Mouse (Mus musculus) intestine, postnatal 0 days (tissue): ENCODE results near the gene Gm9936. TPM values are rescaled to one million over a fixed set of nuclear protein-coding genes. Genes with fewer than 3 reads are reported as not detected.

ENCODE experiments used
- ATAC-seq: fragments of 200-750 bp; cut with Nextera tagmentation; 2 replicates; pipeline ENCODE4 v1.8.0; 2017; ENCODE audit warnings: mild to moderate bottlenecking, moderate TSS enrichment, moderate library complexity
- H3K27ac ChIP-seq: fragments of 300-500 bp; sonication (generic); 2 replicates; pipeline ENCODE4 v1.5.1; 2014; ENCODE audit warnings: mild to moderate bottlenecking, low read depth, low read length, moderate library complexity
- H3K27me3 ChIP-seq: fragments of 300-500 bp; sonication (generic); replicated peaks from 2 replicates; pipeline ENCODE4 v1.6.1; 2014; ENCODE audit warnings: low read length, mixed read lengths; ENCODE audit not compliant: control insufficient read depth, insufficient read depth
- H3K36me3 ChIP-seq: fragments of 300-500 bp; sonication (generic); 2 replicates; pipeline ENCODE4 v1.6.1; 2014; ENCODE audit warnings: mild to moderate bottlenecking, moderate library complexity; ENCODE audit not compliant: control insufficient read depth, insufficient read depth
- H3K4me1 ChIP-seq: fragments of 300-500 bp; sonication (generic); replicated peaks from 2 replicates; pipeline ENCODE4 v1.6.1; 2014; ENCODE audit warnings: antibody characterized with exemption, low read length, mixed read lengths; ENCODE audit not compliant: control insufficient read depth, insufficient read depth
- H3K4me2 ChIP-seq: fragments of 300-500 bp; sonication (generic); replicated peaks from 2 replicates; pipeline ENCODE4 v1.6.1; 2014; ENCODE audit warnings: low read depth, mild to moderate bottlenecking, moderate library complexity
- H3K4me3 ChIP-seq: fragments of 300-500 bp; sonication (generic); 2 replicates; pipeline ENCODE4 v1.5.1; 2014; ENCODE audit warnings: low read depth, low read length
- H3K9ac ChIP-seq: fragments of 300-500 bp; sonication (generic); 2 replicates; pipeline ENCODE4 v1.6.1; 2014; ENCODE audit warnings: mild to moderate bottlenecking, low read depth, low read length
- H3K9me3 ChIP-seq: fragments of 300-500 bp; sonication (generic); 2 replicates; pipeline ENCODE4 v1.6.1; 2016; ENCODE audit warnings: mixed run types; ENCODE audit not compliant: control insufficient read depth
- CTCF ChIP-seq: sonication (generic); IDR thresholded peaks from 2 replicates; pipeline ENCODE4 v1.5.1; 2016; ENCODE audit warnings: low read depth, mild to moderate bottlenecking, control low read depth, antibody characterized with exemption, moderate library complexity
- WGBS: fragments of 180-500 bp; shearing (Covaris S2); extraction: QIAGEN DNeasy Blood & Tissue Kit; methylation state at CpG from one replicate; pipeline ENCODE4 v1.1.7; 2014; 5-methylcytosine and 5-hydroxymethylcytosine counted together
- polyA plus RNA-seq: library from polyadenylated mRNA; unstranded; fragments of >200 nt; fragmentation: Nextera tagmentation; extraction: Ambion mirVana; gene quantifications from 2 replicates; pipeline ENCODE4 v1.2.1, GENCODE M21; 2015

The Gm9936 gene
- polyA plus RNA-seq, 1 experiment from 2014 or later, result 0.08 TPM

DNA sequence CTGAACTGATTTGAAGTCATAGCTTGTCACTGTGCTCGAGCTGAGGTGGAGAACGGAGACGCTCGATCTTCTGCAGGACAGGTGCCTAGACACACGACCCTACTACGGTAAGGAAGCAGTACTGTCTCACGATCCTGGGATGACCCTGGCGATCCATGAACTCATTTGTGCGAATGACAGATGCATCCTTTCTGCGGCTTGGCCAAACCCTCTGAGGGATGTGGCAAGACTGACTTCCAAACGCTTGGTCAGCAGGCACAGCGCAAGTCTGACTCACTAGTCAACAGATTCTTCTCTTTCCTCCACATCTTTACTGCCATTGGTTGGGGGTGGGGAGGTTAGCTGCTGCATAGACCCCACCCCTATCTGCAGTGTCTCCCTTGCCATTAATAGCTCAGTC lies 31.1 kb downstream of the Gm9936 start:
- 81% methylated on average over 12 of the region's 12 CpGs for WGBS
- Histone ChIP-seq H3K27me3 (no peaks in the 10 kb centered on the region), H3K27ac (no peak overlapping the region), H3K4me3 (no peak overlapping the region), H3K36me3 (no peaks in the 10 kb centered on the region), H3K4me1 (no peaks in the 10 kb centered on the region), H3K9me3 (no peaks in the 10 kb centered on the region), H3K9ac (no peak overlapping the region), H3K4me2 (no peak overlapping the region)
- ATAC-seq, result no peak
- TF ChIP-seq CTCF, result no peak

DNA sequence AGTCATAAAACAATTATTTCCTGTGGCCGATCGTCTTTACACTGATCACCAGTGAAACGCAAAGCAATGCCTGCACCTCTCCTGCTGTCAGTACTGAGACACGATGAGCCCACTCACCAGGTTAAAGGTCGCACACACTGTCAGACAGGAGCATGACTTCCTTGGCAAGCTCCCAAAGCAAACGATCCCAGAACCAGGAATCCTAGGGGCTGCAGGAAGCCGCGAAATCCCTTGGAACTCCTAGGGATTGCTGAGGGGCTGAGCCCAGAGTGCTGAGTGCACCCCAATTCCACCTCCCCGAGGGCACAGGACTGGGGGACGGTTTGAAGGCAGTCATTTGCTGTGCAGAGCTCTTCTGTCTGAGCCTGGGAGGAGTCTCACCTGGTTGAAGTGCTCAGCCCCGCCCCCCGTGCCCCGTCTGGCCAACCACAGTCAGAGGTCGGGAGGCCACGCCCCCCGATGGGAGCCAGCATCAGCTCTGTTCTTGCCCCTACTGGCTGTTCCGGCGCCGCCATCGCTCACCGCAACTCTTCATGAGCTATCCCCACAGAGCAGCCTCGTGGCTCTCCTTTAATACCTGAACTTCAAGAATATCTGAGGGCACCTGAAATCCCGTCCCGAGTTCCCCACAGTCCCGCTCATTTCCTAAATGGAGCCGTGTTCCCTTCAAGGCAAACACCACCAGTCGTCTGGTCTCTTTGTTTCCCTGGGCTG lies 32.3 kb downstream of the Gm9936 start:
- H3K27ac ChIP-seq, result peak overlapping the region; percentile 41
- peak overlapping the region; percentile 37 for H3K4me3 ChIP-seq
- peak; percentile 46 for TF ChIP-seq CTCF
- H3K4me1 ChIP-seq, result no peaks in the 10 kb centered on the region
- no peaks in the 10 kb centered on the region for H3K27me3 ChIP-seq
- H3K36me3 ChIP-seq, result no peaks in the 10 kb centered on the region
- WGBS, result 4% methylated on average over 27 of the region's 27 CpGs
- no peak overlapping the region for H3K9ac ChIP-seq
- ATAC-seq, result peak; percentile 96
- peak overlapping the region; percentile 63 for H3K4me2 ChIP-seq
- H3K9me3 ChIP-seq, result no peaks in the 10 kb centered on the region

DNA sequence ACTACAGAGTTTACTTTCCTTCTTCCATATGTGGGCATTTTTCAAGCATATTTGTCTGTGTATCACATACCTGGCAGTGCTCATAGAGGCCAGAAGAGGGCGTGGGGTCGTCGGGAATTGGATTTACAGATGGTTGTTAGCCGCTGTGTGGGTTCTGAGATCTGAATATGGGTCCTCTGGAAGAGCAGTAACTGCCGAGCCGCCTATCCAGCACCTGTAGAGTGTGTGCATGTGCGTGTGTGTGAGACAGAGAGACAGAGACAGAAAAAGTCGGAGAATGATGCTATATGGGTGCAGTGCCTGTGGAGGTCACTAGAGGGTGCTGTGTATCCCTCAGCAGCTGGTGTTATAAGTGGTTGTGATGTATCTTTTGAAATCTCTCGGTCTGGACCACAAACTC lies 34.3 kb downstream of the Gm9936 start:
- no peaks in the 10 kb centered on the region for H3K9me3 ChIP-seq
- H3K27ac ChIP-seq, result 0 out of 2 replicates have a peak overlapping the region, but pooled peaks have one; percentile 28
- H3K4me3 ChIP-seq, result no peak overlapping the region
- TF ChIP-seq CTCF, result peak; percentile 84
- no peak overlapping the region for H3K9ac ChIP-seq
- peak overlapping the region; percentile 83 for H3K4me2 ChIP-seq
- WGBS, result 23% methylated on average over 9 of the region's 9 CpGs
- no peak for ATAC-seq
- no peaks in the 10 kb centered on the region for H3K27me3 ChIP-seq
- no peaks in the 10 kb centered on the region for H3K4me1 ChIP-seq
- H3K36me3 ChIP-seq, result no peaks in the 10 kb centered on the region

DNA sequence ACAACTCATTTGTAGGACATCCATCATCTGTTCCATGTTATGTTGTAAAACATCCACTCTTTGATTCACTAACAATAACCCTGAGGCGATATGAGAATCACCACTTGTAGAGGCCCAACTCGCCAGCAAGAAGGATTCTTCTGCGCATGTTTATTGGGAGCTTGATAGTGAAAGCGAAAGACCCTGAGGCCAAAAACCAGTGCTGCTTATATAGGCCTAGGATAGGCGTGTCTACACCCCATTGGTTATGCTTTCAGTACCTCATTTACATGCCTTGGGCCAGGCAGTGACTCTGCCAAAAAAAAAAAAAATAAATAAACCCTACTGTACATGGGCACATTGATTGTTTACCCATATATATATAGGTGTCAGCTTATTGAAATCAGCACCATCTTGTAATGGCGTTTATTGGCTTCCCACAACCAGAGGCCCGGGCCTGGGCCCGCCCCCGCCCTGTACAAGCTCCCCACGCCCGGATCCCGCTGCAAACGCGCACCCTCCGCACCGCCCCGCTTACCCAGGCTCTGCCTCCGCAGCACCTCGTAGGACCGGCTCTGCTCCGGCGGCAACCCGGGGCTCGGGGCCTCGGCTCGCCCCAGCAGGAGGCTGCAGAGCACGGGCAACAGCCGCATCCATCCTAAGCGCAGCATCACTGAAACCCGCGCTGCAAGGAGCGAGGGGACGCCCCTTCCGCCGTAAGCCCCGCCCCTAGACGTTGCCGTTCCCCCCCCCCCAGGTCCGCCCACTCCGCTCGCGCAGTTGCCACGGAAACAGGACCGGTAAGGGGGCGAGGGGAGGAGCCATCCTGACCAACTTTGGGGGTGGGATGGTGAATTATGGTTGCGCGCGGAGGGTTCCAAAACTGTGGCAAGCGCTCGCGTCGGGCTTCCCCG lies 35.4 kb downstream of the Gm9936 start, which contains the start of gene 1500011B03Rik:
1500011B03Rik (minus strand) TSS at position 673 of the 893 bp plus-strand sequence.
- Histone ChIP-seq H3K27me3 (no peaks in the 10 kb centered on the region), H3K4me1 (no peaks in the 10 kb centered on the region), H3K4me2 (peak within 1 kb of the TSS; percentile 83), H3K36me3 (no peaks in the 10 kb centered on the region), H3K9me3 (no peaks in the 10 kb centered on the region), H3K27ac (0 out of 2 replicates have a peak within 1 kb of the TSS, but pooled peaks have one; percentile 28), H3K9ac (peak within 1 kb of the TSS; percentile 51), H3K4me3 (peak within 1 kb of the TSS; percentile 57)
- 9% methylated on average over 53 of the region's 53 CpGs for WGBS
- no peak for TF ChIP-seq CTCF
- ATAC-seq, result peak; percentile 25

DNA sequence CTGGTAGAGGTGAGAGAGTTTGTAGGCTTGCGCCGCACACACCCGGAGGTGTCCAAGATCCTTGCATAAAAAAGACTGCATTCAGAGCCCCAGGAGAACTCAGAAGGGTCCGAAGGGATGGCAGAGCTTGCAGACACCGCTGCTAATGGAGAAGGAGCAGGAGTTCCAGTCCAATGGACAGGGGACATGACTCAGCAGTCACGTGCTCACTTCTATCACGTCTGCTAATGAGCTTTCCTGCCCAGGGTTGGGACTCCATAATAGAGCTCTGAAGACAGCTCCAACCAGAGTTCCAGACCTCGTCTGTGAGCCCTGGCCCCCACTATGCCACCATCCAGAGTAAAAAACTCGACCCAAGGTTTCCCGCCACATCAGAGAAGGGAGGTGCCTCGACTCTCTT lies 40.4 kb downstream of the Gm9936 start:
- TF ChIP-seq CTCF, result no peak
- Histone ChIP-seq H3K27ac (no peak overlapping the region), H3K4me2 (no peak overlapping the region), H3K9ac (no peak overlapping the region), H3K36me3 (no peaks in the 10 kb centered on the region), H3K4me1 (no peaks in the 10 kb centered on the region), H3K9me3 (no peaks in the 10 kb centered on the region), H3K27me3 (no peaks in the 10 kb centered on the region), H3K4me3 (no peak overlapping the region)
- ATAC-seq, result no peak
- WGBS, result 73% methylated on average over 10 of the region's 11 CpGs

DNA sequence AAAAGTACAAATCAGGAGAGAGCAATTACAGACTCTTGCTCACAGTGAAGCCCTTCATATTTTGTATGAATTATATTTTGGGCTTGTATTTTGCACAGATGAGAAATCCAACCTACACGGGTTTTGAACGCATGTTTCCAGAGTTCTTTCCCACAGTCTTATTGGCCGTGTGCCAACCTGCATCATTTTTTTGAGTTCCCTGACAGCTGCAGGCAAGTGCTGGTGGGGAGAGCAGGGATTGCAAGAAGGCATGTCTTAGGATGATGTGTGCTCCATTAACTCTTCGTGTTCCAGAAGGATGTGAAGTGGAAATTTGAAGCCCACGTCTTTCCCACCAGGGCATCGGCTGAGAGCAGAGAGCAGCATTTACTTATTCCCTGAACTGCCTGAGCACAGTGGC lies 41.9 kb downstream of the Gm9936 start:
- Histone ChIP-seq H3K4me3 (no peak overlapping the region), H3K9me3 (no peaks in the 10 kb centered on the region), H3K4me2 (no peak overlapping the region), H3K9ac (no peak overlapping the region), H3K27ac (no peak overlapping the region), H3K4me1 (no peaks in the 10 kb centered on the region), H3K27me3 (no peaks in the 10 kb centered on the region), H3K36me3 (no peaks in the 10 kb centered on the region)
- TF ChIP-seq CTCF, result no peak
- WGBS, result 63% methylated on average over 6 of the region's 6 CpGs
- no peak for ATAC-seq
